8 mouse cellular contexts compared by ENCODE assay signal in genomic region chr6:53698128-53698749, GRCm38 (mm10).
A peak's percentile ranks its signal among the peaks of the same experiment; 100 is the strongest.
DNase-seq lines count a peak whose midpoint lies in the region; ATAC-seq lines count a peak whose summit lies in the region.
"Had no signal": no experiment of that assay in that cellular context is flagged by ENCODE, and none has a peak within 500 bp of the region (broad histone marks: within the 10 kb centered on the region; RNA-seq: fewer than 3 reads in every experiment).

No protein-coding gene starts in this region.

- intact Hi-C loops in left cerebral cortex, postnatal 25 days (cut with DNase I) = no loop called here

- H3K36me3 ChIP-seq in lung, embryonic 15.5 days = no peaks in the 10 kb centered on the region
- no peaks in the 10 kb centered on the region for H3K36me3 ChIP-seq in embryonic facial prominence, embryonic 15.5 days
- H3K36me3 ChIP-seq in intestine, embryonic 16.5 days (ENCODE audit: control insufficient read depth, insufficient read depth, low read length) = no peaks in the 10 kb centered on the region
- H3K36me3 ChIP-seq in stomach, embryonic 15.5 days = no peaks in the 10 kb centered on the region

- no peak overlapping the region for H3K4me3 ChIP-seq in lung, embryonic 15.5 days
- H3K4me3 ChIP-seq in embryonic facial prominence, embryonic 15.5 days (replicated peaks) = no peak overlapping the region
- no peak overlapping the region for H3K4me3 ChIP-seq in intestine, embryonic 16.5 days (ENCODE audit: low read length)
- no peak overlapping the region for H3K4me3 ChIP-seq in stomach, embryonic 15.5 days (replicated peaks)
- H3K4me3 ChIP-seq: limb, embryonic 15.5 days had no signal

- H3K4me1 ChIP-seq in lung, embryonic 15.5 days = peaks cover 3% of the 10 kb centered on the region; the same call in 1 of the 2 replicates
- H3K4me1 ChIP-seq in embryonic facial prominence, embryonic 15.5 days = peaks cover 17% of the 10 kb centered on the region; the same call in 1 of the 2 replicates
- no peaks in the 10 kb centered on the region for H3K4me1 ChIP-seq in intestine, embryonic 16.5 days (ENCODE audit: control insufficient read depth, insufficient read depth, low read length)
- no peaks in the 10 kb centered on the region for H3K4me1 ChIP-seq in stomach, embryonic 15.5 days

- no peak overlapping the region for H3K27ac ChIP-seq in lung, embryonic 15.5 days
- no peak overlapping the region for H3K27ac ChIP-seq in embryonic facial prominence, embryonic 15.5 days (replicated peaks)
- no peak overlapping the region for H3K27ac ChIP-seq in intestine, embryonic 16.5 days (ENCODE audit: low read length)
- no peak overlapping the region for H3K27ac ChIP-seq in stomach, embryonic 15.5 days
- H3K27ac ChIP-seq: limb, embryonic 15.5 days had no signal

- WGBS in lung, embryonic 15.5 days = 21% methylated on average over 15 of the region's 15 CpGs
- WGBS in embryonic facial prominence, embryonic 15.5 days = 17% methylated on average over 15 of the region's 15 CpGs
- 19% methylated on average over 15 of the region's 15 CpGs for WGBS in intestine, embryonic 16.5 days
- 20% methylated on average over 15 of the region's 15 CpGs for WGBS in stomach, embryonic 15.5 days

- peak overlapping the region; percentile 26; the same call in 1 of the 2 replicates for H3K4me2 ChIP-seq in lung, embryonic 15.5 days
- 0 out of 2 replicates have a peak overlapping the region, but pooled peaks have one; percentile 6 for H3K4me2 ChIP-seq in embryonic facial prominence, embryonic 15.5 days (replicated peaks)
- H3K4me2 ChIP-seq in intestine, embryonic 16.5 days (ENCODE audit: low read depth, low read length) = peak overlapping the region; percentile 22; the same call in 1 of the 2 replicates
- peak overlapping the region; percentile 21; the same call in 1 of the 2 replicates for H3K4me2 ChIP-seq in stomach, embryonic 15.5 days
- H3K4me2 ChIP-seq: limb, embryonic 15.5 days had no signal

- no peaks in the 10 kb centered on the region for H3K27me3 ChIP-seq in lung, embryonic 15.5 days
- H3K27me3 ChIP-seq in embryonic facial prominence, embryonic 15.5 days = no peaks in the 10 kb centered on the region
- no peaks in the 10 kb centered on the region for H3K27me3 ChIP-seq in intestine, embryonic 16.5 days (replicated peaks; ENCODE audit: control insufficient read depth, insufficient read depth, low read length)
- no peaks in the 10 kb centered on the region for H3K27me3 ChIP-seq in stomach, embryonic 15.5 days (replicated peaks)
- H3K27me3 ChIP-seq: limb, embryonic 15.5 days had no signal

- DNase-seq in lung, postnatal 10 days = no peak
- no peak for DNase-seq in left cerebral cortex, postnatal 25 days (ENCODE audit: low spot score in 2 of 2)
- no peak for DNase-seq in layer of hippocampus, postnatal 25 days (ENCODE audit: extremely low spot score in 1 of 2, low spot score in 1 of 2)

- H3K9me3 ChIP-seq in lung, embryonic 15.5 days = no peaks in the 10 kb centered on the region
- H3K9me3 ChIP-seq in embryonic facial prominence, embryonic 15.5 days (replicated peaks) = no peaks in the 10 kb centered on the region
- H3K9me3 ChIP-seq in intestine, embryonic 16.5 days (ENCODE audit: control insufficient read depth, low read length) = no peaks in the 10 kb centered on the region
- no peaks in the 10 kb centered on the region for H3K9me3 ChIP-seq in stomach, embryonic 15.5 days
- H3K9me3 ChIP-seq: limb, embryonic 15.5 days had no signal

- H3K9ac ChIP-seq in lung, embryonic 15.5 days = no peak overlapping the region
- no peak overlapping the region for H3K9ac ChIP-seq in embryonic facial prominence, embryonic 15.5 days
- no peak overlapping the region for H3K9ac ChIP-seq in intestine, embryonic 16.5 days (ENCODE audit: low read depth, low read length)
- no peak overlapping the region for H3K9ac ChIP-seq in stomach, embryonic 15.5 days
- H3K9ac ChIP-seq: limb, embryonic 15.5 days had no signal

- no peak for ATAC-seq in lung, embryonic 15.5 days (ENCODE audit: borderline replicate concordance, extremely low read depth, low FRiP score, low TSS enrichment)
- no peak for ATAC-seq in embryonic facial prominence, embryonic 15.5 days (ENCODE audit: insufficient number of reproducible peaks, low FRiP score, low TSS enrichment, low read depth)
- ATAC-seq in intestine, embryonic 16.5 days = no peak
- ATAC-seq in stomach, embryonic 15.5 days (ENCODE audit: insufficient read depth, low FRiP score, low read depth) = no peak
